Mouse (Mus musculus): Measurements from ENCODE around the gene Cyp4f17.

- TF ChIP-seq ZNF384 (IDR thresholded peaks at IDR 0.05; ENCODE audit: low read depth, low read length) (no peak), ZC3H11A (IDR thresholded peaks at IDR 0.05; ENCODE audit: borderline replicate concordance, low read depth, low read length) (no peak), MAFK (IDR thresholded peaks at IDR 0.05; ENCODE audit: insufficient read depth, low read depth, low read length) (no peak), CHD2 (IDR thresholded peaks at IDR 0.05; ENCODE audit: low read depth, low read length) (no peak)
Measured at GRCm38 (mm10) chr17:32522386-32522785, 16.5 kb downstream of the Cyp4f17 start.

All from ES-E14 (cell line).